Mouse (Mus musculus) liver, postnatal 0 days (tissue): ENCODE measurements around the gene Cyp4f15. TPM values are rescaled to one million over a fixed set of nuclear protein-coding genes. Genes with fewer than 3 reads are reported as not detected.

Experiments
- ATAC-seq: fragments of 200-750 bp; cut with Nextera tagmentation; 2 replicates; pipeline ENCODE4 v1.8.0; 2017; ENCODE audit warnings: mild to moderate bottlenecking, moderate library complexity
- DNase-seq: peaks from one replicate; pipeline ENCODE4 v3.0.0-alpha.2; 2016
- H3K27ac ChIP-seq: fragments of 300-500 bp; sonication (generic); 2 replicates; pipeline ENCODE4 v1.5.1; 2014; ENCODE audit warnings: antibody characterized with exemption, moderate library complexity, mild to moderate bottlenecking, low read depth
- H3K27me3 ChIP-seq: fragments of 300-500 bp; sonication (generic); 2 replicates; pipeline ENCODE4 v1.6.1; 2014; ENCODE audit warnings: low read length, control low read depth, mixed read lengths; ENCODE audit not compliant: insufficient read depth
- H3K36me3 ChIP-seq: fragments of 300-500 bp; sonication (generic); replicated peaks from 2 replicates; pipeline ENCODE4 v1.6.1; 2014; ENCODE audit warnings: mild to moderate bottlenecking, control low read depth, low read length, moderate library complexity, mixed read lengths; ENCODE audit not compliant: insufficient read depth
- H3K4me1 ChIP-seq: fragments of 300-500 bp; sonication (generic); 2 replicates; pipeline ENCODE4 v1.6.1; 2014; ENCODE audit warnings: antibody characterized with exemption, mild to moderate bottlenecking, control low read depth; ENCODE audit not compliant: insufficient read depth
- H3K4me2 ChIP-seq: fragments of 300-500 bp; sonication (generic); 2 replicates; pipeline ENCODE4 v1.6.1; 2014; ENCODE audit warnings: low read depth, mild to moderate bottlenecking, low read length, moderate library complexity, mixed read lengths
- H3K4me3 ChIP-seq: fragments of 300-500 bp; sonication (generic); 2 replicates; pipeline ENCODE4 v1.5.1; 2014; ENCODE audit warnings: low read depth, low read length
- H3K9ac ChIP-seq: fragments of 300-500 bp; sonication (generic); replicated peaks from 2 replicates; pipeline ENCODE4 v1.6.1; 2014; ENCODE audit warnings: mild to moderate bottlenecking, moderate library complexity
- H3K9me3 ChIP-seq: fragments of 300-500 bp; sonication (generic); 2 replicates; pipeline ENCODE4 v1.6.1; 2016; ENCODE audit warnings: mild to moderate bottlenecking, control low read depth, low read length, mixed read lengths
- CTCF ChIP-seq: sonication (generic); IDR thresholded peaks from 2 replicates; pipeline ENCODE4 v1.5.1; 2016; ENCODE audit warnings: antibody characterized with exemption, low read depth
- EP300 ChIP-seq: IDR thresholded peaks from 2 replicates; pipeline ENCODE4 v1.6.1; 2016; ENCODE audit warnings: antibody characterized with exemption, low read depth, mild to moderate bottlenecking
- WGBS: fragments of 180-500 bp; shearing (Covaris S2); extraction: QIAGEN DNeasy Blood & Tissue Kit; methylation state at CpG from one replicate; pipeline ENCODE4 v1.1.7; 2014; ENCODE audit not compliant: insufficient replicate concordance; 5-methylcytosine and 5-hydroxymethylcytosine counted together
- polyA plus RNA-seq: library from polyadenylated mRNA; unstranded; fragments of >200 nt; fragmentation: Nextera tagmentation; extraction: Ambion mirVana; gene quantifications from 2 replicates; pipeline ENCODE4 v1.2.1, GENCODE M21; 2015

Gene Cyp4f15
- polyA plus RNA-seq = 33.5 and 37.6 TPM in 2 replicates

GRCm38 (mm10) chr17:32685048-32685750 is at the start of gene Cyp4f15:
TSS of gene Cyp4f15 (plus strand) at chr17:32685627.
- Histone ChIP-seq H3K36me3 (no peaks in the 10 kb centered on the region), H3K4me2 (peak within 1 kb of the TSS; percentile 67), H3K4me1 (peaks cover 12% of the 10 kb centered on the region), H3K9me3 (no peaks in the 10 kb centered on the region), H3K9ac (peak within 1 kb of the TSS; percentile 62), H3K4me3 (peak within 1 kb of the TSS; percentile 45), H3K27ac (peak within 1 kb of the TSS; percentile 93), H3K27me3 (no peaks in the 10 kb centered on the region)
- WGBS = 38% methylated on average over 7 of the region's 7 CpGs
- peak; percentile 86 for DNase-seq
- peak; percentile 91 for ATAC-seq
- TF ChIP-seq EP300 = peak; percentile 71
- TF ChIP-seq CTCF = no peak

DNA sequence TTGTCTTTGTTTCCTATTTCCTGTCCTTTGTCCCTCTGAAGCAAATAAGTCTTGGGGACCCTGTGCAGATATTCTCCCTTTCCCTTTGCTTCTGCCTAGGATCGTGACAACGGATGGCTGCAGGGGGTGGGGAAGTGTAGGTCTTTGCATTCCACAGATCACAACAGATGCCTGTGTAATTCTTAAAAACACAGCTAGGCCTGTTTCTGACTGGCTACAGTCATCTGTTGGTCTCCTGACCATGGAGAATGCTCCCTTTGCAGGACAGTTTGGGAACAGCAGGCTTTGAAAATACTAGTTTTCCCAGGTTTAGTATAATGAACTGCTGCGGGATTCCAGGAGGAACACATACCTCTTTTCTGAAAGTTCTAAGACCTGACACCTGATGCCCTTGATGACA is 49.1 kb upstream of the Cyp4f15 start:
- no peak overlapping the region for H3K9ac ChIP-seq
- ATAC-seq (no peak), DNase-seq (no peak)
- no peaks in the 10 kb centered on the region for H3K36me3 ChIP-seq
- H3K4me2 ChIP-seq = no peak overlapping the region
- H3K4me1 ChIP-seq = peaks cover 7% of the 10 kb centered on the region; the same call in 1 of the 2 replicates
- no peak overlapping the region for H3K27ac ChIP-seq
- 48% methylated on average over 3 of the region's 3 CpGs for WGBS
- no peak overlapping the region for H3K4me3 ChIP-seq
- no peaks in the 10 kb centered on the region for H3K9me3 ChIP-seq
- no peaks in the 10 kb centered on the region for H3K27me3 ChIP-seq
- no peak for TF ChIP-seq EP300
- TF ChIP-seq CTCF = no peak

DNA sequence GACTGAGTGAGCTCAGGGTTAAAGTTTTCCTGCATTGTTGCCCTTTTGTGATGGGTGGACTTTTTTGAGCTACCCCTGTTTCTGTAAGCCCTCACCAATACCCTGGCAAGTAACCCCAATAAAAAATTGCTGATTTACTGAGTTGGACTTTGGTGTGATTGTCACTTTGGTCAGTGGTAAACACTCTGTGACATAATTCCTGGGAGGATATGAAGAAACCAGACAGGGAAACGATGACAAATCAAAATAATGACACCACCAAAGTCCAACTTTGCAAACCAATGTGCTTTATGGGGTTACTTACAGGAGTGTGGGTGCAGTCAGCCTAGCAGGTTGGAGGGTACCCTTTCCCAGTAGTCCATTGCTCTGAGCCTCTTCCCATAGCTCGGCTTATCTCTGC is 48.3 kb upstream of the Cyp4f15 start:
- no peak overlapping the region for H3K27ac ChIP-seq
- peaks cover 7% of the 10 kb centered on the region; the same call in 1 of the 2 replicates for H3K4me1 ChIP-seq
- no peaks in the 10 kb centered on the region for H3K36me3 ChIP-seq
- no peak overlapping the region for H3K4me3 ChIP-seq
- ATAC-seq (0 out of 2 replicates have a peak, but pooled peaks have one; percentile 31), DNase-seq (no peak)
- no peak for TF ChIP-seq EP300
- TF ChIP-seq CTCF = no peak
- H3K9ac ChIP-seq = no peak overlapping the region
- H3K27me3 ChIP-seq = no peaks in the 10 kb centered on the region
- H3K4me2 ChIP-seq = no peak overlapping the region
- WGBS = 58% methylated on average over 2 of the region's 2 CpGs
- H3K9me3 ChIP-seq = no peaks in the 10 kb centered on the region

- WGBS = 72% methylated on average over 4 of the region's 4 CpGs
- H3K9ac ChIP-seq = no peak overlapping the region
- no peak overlapping the region for H3K4me2 ChIP-seq
- H3K27me3 ChIP-seq = no peaks in the 10 kb centered on the region
- TF ChIP-seq EP300 = no peak
- TF ChIP-seq CTCF = no peak
- H3K9me3 ChIP-seq = no peaks in the 10 kb centered on the region
- DNase-seq = no peak
- no peaks in the 10 kb centered on the region for H3K4me1 ChIP-seq
- H3K4me3 ChIP-seq = no peak overlapping the region
- no peak for ATAC-seq
- H3K36me3 ChIP-seq = no peaks in the 10 kb centered on the region
- no peak overlapping the region for H3K27ac ChIP-seq
Observed at GRCm38 (mm10) chr17:32646631-32647030, 38.8 kb upstream of the Cyp4f15 start.

DNA sequence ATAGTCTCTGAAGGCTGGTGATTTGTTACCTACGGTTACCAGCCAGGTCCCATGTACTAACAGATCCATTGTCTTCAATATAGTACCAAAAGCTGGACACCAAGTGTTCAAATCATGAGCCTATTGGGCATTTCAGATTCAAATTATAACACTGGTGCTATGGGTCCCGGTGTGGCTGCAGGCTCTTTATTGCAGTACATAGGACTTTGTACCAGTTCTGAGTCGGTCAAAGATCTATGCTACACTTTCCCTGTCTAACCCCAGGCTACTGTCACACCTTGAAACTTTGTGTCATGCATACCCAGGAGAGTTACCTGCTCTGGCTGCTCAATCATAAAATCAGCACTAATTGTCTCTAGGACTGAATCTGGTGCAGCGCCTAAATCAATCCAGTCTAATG is 31.6 kb upstream of the Cyp4f15 start:
- no peaks in the 10 kb centered on the region for H3K9me3 ChIP-seq
- H3K4me1 ChIP-seq = no peaks in the 10 kb centered on the region
- H3K4me2 ChIP-seq = no peak overlapping the region
- H3K27me3 ChIP-seq = no peaks in the 10 kb centered on the region
- no peak overlapping the region for H3K4me3 ChIP-seq
- no peak overlapping the region for H3K27ac ChIP-seq
- ATAC-seq (no peak), DNase-seq (no peak)
- H3K9ac ChIP-seq = no peak overlapping the region
- no peaks in the 10 kb centered on the region for H3K36me3 ChIP-seq
- TF ChIP-seq EP300 (no peak), CTCF (no peak)
- WGBS = 81% methylated on average over 4 of the region's 4 CpGs

DNA sequence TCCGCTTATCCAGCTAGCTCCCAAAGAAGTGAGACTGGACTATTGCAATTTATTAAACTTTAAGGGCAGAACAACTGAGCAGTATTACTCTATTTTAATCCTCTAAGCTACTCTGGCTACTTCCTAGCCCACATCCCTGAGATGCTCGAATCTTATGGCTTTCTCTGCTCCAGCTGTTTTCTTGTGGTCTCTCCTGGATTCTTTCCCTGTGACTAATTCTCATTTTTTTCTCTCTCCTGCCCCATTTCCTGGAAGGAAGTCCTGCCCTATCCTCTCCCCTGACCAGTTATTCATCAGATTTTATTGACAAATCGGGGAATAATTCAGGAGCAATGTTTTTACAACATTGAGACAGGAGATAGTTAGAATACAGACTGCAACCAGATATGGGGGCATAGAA is 28.4 kb upstream of the Cyp4f15 start:
- no peak for DNase-seq
- no peak overlapping the region for H3K4me2 ChIP-seq
- H3K27ac ChIP-seq = no peak overlapping the region
- no peaks in the 10 kb centered on the region for H3K9me3 ChIP-seq
- no peak overlapping the region for H3K4me3 ChIP-seq
- WGBS = 50% methylated on average over 3 of the region's 3 CpGs
- H3K36me3 ChIP-seq = no peaks in the 10 kb centered on the region
- no peaks in the 10 kb centered on the region for H3K4me1 ChIP-seq
- H3K9ac ChIP-seq = no peak overlapping the region
- ATAC-seq = no peak
- TF ChIP-seq EP300 (no peak), CTCF (no peak)
- H3K27me3 ChIP-seq = no peaks in the 10 kb centered on the region
